Mouse (Mus musculus) kidney, adult 18-20 months (tissue): ENCODE data around the gene Nynrin.

ENCODE experiments used
- DNase-seq: peaks from one replicate; pipeline ENCODE4 v3.0.0; 2021

Nynrin gene

GRCm38 (mm10) chr14:55880982-55881381 is 27.2 kb downstream of the Nynrin start:
- no peak for DNase-seq

- peak; percentile 53 for DNase-seq
Measured at GRCm38 (mm10) chr14:55882171-55882641, 28.4 kb downstream of the Nynrin start.

- DNase-seq: no peak
Measured at GRCm38 (mm10) chr14:55883149-55883661, 29.4 kb downstream of the Nynrin start.

- no peak for DNase-seq
Measured at GRCm38 (mm10) chr14:55883663-55884062, 29.9 kb downstream of the Nynrin start.

GRCm38 (mm10) chr14:55884166-55884565 is 30.4 kb downstream of the Nynrin start, which contains the start of gene Cbln3:
Gene Cbln3 (minus strand): TSS chr14:55884392.
- peak; percentile 66 for DNase-seq

- peak; percentile 93 for DNase-seq
Measured at GRCm38 (mm10) chr14:55884713-55885113, 30.9 kb downstream of the Nynrin start, which contains the start of gene Khnyn. Gene Khnyn (plus strand): TSS chr14:55884947.

- peak; percentile 56 for DNase-seq
Measured at GRCm38 (mm10) chr14:55885114-55885790, 31.4 kb downstream of the Nynrin start.

GRCm38 (mm10) chr14:55885791-55886271 is 32.0 kb downstream of the Nynrin start:
- DNase-seq: no peak

GRCm38 (mm10) chr14:55886571-55887382 is 33.0 kb downstream of the Nynrin start:
- no peak for DNase-seq

- peak; percentile 31 for DNase-seq
Measured at GRCm38 (mm10) chr14:55897671-55898070, 43.9 kb downstream of the Nynrin start.

GRCm38 (mm10) chr14:55898947-55899346 is 45.1 kb downstream of the Nynrin start:
- DNase-seq: no peak

GRCm38 (mm10) chr14:55899701-55900413 is 46.0 kb downstream of the Nynrin start, which contains the start of gene Sdr39u1:
Gene Sdr39u1 (minus strand): TSS chr14:55900293.
- peak; percentile 83 for DNase-seq

- DNase-seq: no peak
Measured at GRCm38 (mm10) chr14:55900414-55900755, 46.6 kb downstream of the Nynrin start.

- DNase-seq: no peak
Measured at GRCm38 (mm10) chr14:55905518-55905917, 51.7 kb downstream of the Nynrin start.

GRCm38 (mm10) chr14:55913406-55913805 is 59.6 kb downstream of the Nynrin start:
- DNase-seq: no peak

GRCm38 (mm10) chr14:55918240-55919082 is 64.7 kb downstream of the Nynrin start:
- peak; percentile 66 for DNase-seq

GRCm38 (mm10) chr14:55922475-55923232 is 68.8 kb downstream of the Nynrin start:
- DNase-seq: no peak
